Mouse (Mus musculus) embryo, embryonic 9.5 days (tissue): Measurements from ENCODE around the gene Mcm3.
"Not testable (repeated sequence)": the region's sequence is repeated elsewhere in the genome, so short reads cannot be mapped to it uniquely, and the experiment has no call there.

ENCODE experiments used
- DNase-seq: peaks from one replicate; pipeline ENCODE4 v3.0.0-alpha.2; 2017; ENCODE audit errors: extremely low spot score

The Mcm3 gene

GRCm38 (mm10) chr1:20801682-20802390, 18.3 kb downstream of the Mcm3 start:
- DNase-seq = no peak

- DNase-seq = no peak
Observed at GRCm38 (mm10) chr1:20801275-20801674, 18.8 kb downstream of the Mcm3 start.

- DNase-seq = no peak
Observed at GRCm38 (mm10) chr1:20795178-20795577, 24.9 kb downstream of the Mcm3 start.

- DNase-seq = no peak
Observed at GRCm38 (mm10) chr1:20794760-20795159, 25.4 kb downstream of the Mcm3 start.

- DNase-seq = no peak
Observed at GRCm38 (mm10) chr1:20791414-20791813, 28.7 kb downstream of the Mcm3 start.

- DNase-seq = not testable (repeated sequence)
Observed at GRCm38 (mm10) chr1:20790517-20790916, 29.6 kb downstream of the Mcm3 start, which contains the start of gene Il17f. Gene Il17f, minus strand, starts transcription at chr1:20790617.

GRCm38 (mm10) chr1:20788419-20788818, 31.7 kb downstream of the Mcm3 start:
- DNase-seq = no peak

- DNase-seq = no peak
Observed at GRCm38 (mm10) chr1:20787046-20787445, 33.1 kb downstream of the Mcm3 start.

GRCm38 (mm10) chr1:20778366-20778765, 41.7 kb downstream of the Mcm3 start:
- no peak for DNase-seq

- not testable (repeated sequence) for DNase-seq
Observed at GRCm38 (mm10) chr1:20774026-20774730, 45.9 kb downstream of the Mcm3 start.

GRCm38 (mm10) chr1:20766526-20766925, 53.6 kb downstream of the Mcm3 start:
- no peak for DNase-seq

GRCm38 (mm10) chr1:20761411-20761810, 58.7 kb downstream of the Mcm3 start:
- no peak for DNase-seq

GRCm38 (mm10) chr1:20760331-20760730, 59.8 kb downstream of the Mcm3 start:
- no peak for DNase-seq

GRCm38 (mm10) chr1:20759799-20760198, 60.3 kb downstream of the Mcm3 start:
- no peak for DNase-seq

- no peak for DNase-seq
Observed at GRCm38 (mm10) chr1:20757586-20757985, 62.5 kb downstream of the Mcm3 start.

GRCm38 (mm10) chr1:20754439-20754838, 65.7 kb downstream of the Mcm3 start:
- DNase-seq = no peak
